Mouse (Mus musculus): Measurements from ENCODE around the gene Rabl6. TPM values are rescaled to one million over a fixed set of nuclear protein-coding genes. Genes with fewer than 3 reads are reported as not detected.

Gene Rabl6
- polyA plus RNA-seq, 1 experiment from 2014 or later: 44.3 TPM

DNA sequence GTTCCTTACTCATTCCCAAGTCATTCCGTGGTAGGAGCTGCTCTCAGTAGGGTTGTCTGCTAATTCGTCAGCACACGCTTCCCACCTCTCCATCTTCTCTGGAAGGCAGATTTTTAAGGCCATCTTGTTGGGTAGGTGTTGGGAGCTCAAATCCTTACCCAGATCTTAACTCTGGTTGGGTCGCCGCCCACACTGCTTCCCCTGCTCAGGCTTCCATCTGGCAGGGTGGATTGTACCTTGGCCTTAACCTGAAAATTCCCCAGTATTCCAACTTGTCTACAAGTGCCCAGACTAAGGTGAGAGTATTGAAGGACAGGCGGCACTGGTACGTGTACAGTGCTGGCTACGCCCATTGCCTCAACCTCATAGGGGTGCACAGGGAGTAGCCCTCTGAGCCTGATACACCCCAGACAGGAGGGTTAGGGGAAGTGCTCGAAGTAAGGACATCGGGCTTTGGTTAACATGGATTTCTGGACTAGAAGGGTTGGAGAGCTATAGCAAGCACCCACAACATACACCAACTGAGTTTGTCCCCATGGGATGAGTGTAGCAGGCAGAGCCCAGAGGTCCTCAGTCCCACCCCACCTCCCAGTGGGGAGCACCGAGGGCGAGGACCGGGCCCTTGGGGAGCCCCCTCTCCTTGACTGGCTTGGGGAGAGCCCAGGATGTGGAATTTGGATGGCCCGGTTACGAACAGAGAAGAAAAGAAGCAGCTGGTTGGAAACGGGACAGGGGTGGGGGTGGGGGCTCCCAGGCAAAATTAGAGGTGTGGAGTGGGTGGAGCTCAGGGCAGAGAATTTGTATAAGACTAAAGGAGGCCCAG is 32.1 kb downstream of the Rabl6 start:
- H3K9me3 ChIP-seq (replicated peaks; ENCODE audit: control insufficient read depth, low read length): no peaks in the 10 kb centered on the region
- 69% methylated on average over 16 of the region's 16 CpGs for WGBS
- DNase-seq (ENCODE audit: low spot score): no peak
- no peak overlapping the region for H3K27ac ChIP-seq (replicated peaks; ENCODE audit: low read depth, low read length)
- H3K4me3 ChIP-seq (ENCODE audit: low read depth, low read length): no peak overlapping the region
- peak overlapping the region; percentile 73; the same call in 1 of the 2 replicates for H3K4me2 ChIP-seq (ENCODE audit: low read depth, low read length)
- ATAC-seq (replicated peaks; ENCODE audit: insufficient number of reproducible peaks, low FRiP score, low TSS enrichment, low read depth): no peak
- peaks cover 5% of the 10 kb centered on the region for H3K4me1 ChIP-seq (ENCODE audit: control insufficient read depth, insufficient read depth, low read length)
- H3K9ac ChIP-seq (replicated peaks; ENCODE audit: low read length): peak overlapping the region; percentile 68; the same call in 1 of the 2 replicates
- H3K36me3 ChIP-seq (replicated peaks; ENCODE audit: control insufficient read depth, insufficient read depth, low read depth, low read length): no peaks in the 10 kb centered on the region
- peaks cover 57% of the 10 kb centered on the region for H3K27me3 ChIP-seq (ENCODE audit: control insufficient read depth, insufficient read depth, low read length)

DNA sequence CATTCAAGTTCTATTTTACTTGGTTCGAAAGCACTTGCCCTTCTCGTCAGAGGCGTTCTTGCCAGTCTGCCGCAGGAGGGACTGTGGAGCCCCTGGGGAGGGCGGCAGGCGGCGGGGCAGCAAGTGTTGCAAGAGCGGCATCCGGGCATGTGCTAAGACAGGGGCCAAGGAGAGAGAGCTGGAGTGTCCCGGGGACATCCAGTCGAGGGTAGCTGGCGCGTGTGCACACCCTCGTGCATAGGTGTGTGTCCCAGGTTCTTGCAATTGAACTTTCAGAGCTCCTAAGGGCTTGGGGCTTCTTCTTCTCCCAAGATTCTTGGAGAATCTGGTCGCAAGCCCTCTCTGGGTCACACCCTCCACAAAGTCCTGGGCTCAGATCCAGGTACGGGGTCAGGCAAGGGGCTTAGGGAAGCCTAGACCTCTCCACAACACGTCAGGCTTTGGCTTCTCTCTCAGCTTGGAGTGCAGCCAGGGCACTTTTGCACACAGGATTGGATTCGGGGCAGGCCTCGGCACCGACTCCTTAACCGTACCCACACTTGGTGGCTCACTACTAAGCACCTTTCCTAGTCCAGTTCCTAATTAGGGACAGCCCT is 32.8 kb downstream of the Rabl6 start:
- peaks cover 5% of the 10 kb centered on the region for H3K4me1 ChIP-seq (ENCODE audit: control insufficient read depth, insufficient read depth, low read length)
- WGBS: 12% methylated on average over 21 of the region's 21 CpGs
- no peak; the same call in 1 of the 2 replicates for ATAC-seq (replicated peaks; ENCODE audit: insufficient number of reproducible peaks, low FRiP score, low TSS enrichment, low read depth)
- H3K4me2 ChIP-seq (ENCODE audit: low read depth, low read length): peak overlapping the region; percentile 73
- H3K9ac ChIP-seq (replicated peaks; ENCODE audit: low read length): peak overlapping the region; percentile 68
- H3K4me3 ChIP-seq (ENCODE audit: low read depth, low read length): peak overlapping the region; percentile 56
- H3K9me3 ChIP-seq (replicated peaks; ENCODE audit: control insufficient read depth, low read length): no peaks in the 10 kb centered on the region
- H3K36me3 ChIP-seq (replicated peaks; ENCODE audit: control insufficient read depth, insufficient read depth, low read depth, low read length): no peaks in the 10 kb centered on the region
- peak; percentile 43 for DNase-seq (ENCODE audit: low spot score)
- H3K27ac ChIP-seq (replicated peaks; ENCODE audit: low read depth, low read length): peak overlapping the region; percentile 75
- peaks cover 50% of the 10 kb centered on the region for H3K27me3 ChIP-seq (ENCODE audit: control insufficient read depth, insufficient read depth, low read length)

DNA sequence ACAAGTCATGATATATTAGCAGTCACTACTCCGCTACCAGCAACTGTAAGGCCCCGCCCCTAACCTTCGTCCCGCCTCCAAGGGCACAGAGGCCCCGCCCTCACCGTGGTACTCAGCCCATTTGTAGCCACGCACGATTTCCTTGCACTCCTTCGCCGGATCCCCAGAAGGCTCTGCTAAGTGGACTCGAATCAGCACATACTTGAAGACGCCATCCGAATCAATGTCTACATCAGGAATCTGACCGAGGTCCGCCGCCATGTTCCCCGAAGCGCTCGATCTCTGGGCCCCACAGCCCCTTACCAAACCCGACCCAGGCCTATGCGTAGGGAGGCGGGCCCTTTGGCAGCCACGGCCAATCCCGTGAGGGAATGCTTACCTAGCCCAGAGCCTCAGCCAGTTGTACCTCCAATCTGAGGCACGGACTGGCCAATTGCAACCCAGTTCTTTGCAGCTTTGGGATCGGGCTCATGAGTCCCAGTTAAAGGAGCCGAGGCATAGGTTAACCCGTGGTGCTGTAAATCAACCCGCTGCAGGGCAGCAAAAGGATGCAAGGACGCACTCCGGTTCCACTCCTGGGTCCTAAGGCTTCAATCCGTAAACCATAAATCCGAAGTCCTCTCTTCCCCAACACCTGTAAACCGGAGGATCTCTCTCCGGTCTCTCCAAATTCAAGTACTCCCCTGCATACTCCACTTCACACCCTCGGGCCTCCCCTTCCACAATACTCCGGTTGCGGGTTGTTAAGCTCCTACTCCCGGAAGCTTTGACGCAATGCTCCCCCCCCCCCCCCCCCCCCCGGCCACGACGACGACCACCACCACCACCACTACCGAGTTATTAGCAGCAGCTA is 33.5 kb downstream of the Rabl6 start, which contains the start of the genes Mamdc4 and Phpt1:
Mamdc4 (minus strand) TSS at position 267 of the 853 bp plus-strand sequence.
Phpt1 (minus strand) TSS at position 646 of the 853 bp plus-strand sequence.
- DNase-seq (ENCODE audit: low spot score): peak; percentile 99
- under 1% methylated on average over 44 of the region's 45 CpGs for WGBS
- H3K4me1 ChIP-seq (ENCODE audit: control insufficient read depth, insufficient read depth, low read length): peaks cover 3% of the 10 kb centered on the region

DNA sequence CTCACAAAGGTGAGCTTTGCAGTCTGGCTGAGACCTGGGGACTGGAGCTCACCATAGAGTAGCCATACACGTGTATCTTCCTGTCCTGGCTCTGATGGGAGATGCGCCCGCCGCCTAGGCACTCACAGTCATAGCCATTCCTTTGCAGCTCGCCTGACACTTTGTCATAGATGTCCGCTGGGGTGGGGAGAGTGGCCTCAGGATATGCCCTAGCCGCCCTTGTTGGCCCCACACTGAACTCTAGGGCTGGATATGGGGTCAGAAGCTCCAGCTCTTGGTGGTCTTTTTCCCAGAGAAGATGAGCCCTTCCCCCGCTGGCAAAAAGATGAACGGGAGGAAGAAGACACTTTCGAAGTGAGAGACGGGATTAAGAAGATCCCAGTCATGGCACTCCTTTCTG is 34.2 kb downstream of the Rabl6 start:
- H3K9ac ChIP-seq (replicated peaks; ENCODE audit: low read length): peak overlapping the region; percentile 68
- no peaks in the 10 kb centered on the region for H3K36me3 ChIP-seq (replicated peaks; ENCODE audit: control insufficient read depth, insufficient read depth, low read depth, low read length)
- peaks cover 3% of the 10 kb centered on the region for H3K4me1 ChIP-seq (ENCODE audit: control insufficient read depth, insufficient read depth, low read length)
- peaks cover 36% of the 10 kb centered on the region for H3K27me3 ChIP-seq (ENCODE audit: control insufficient read depth, insufficient read depth, low read length)
- no peak for ATAC-seq (replicated peaks; ENCODE audit: insufficient number of reproducible peaks, low FRiP score, low TSS enrichment, low read depth)
- no peaks in the 10 kb centered on the region for H3K9me3 ChIP-seq (replicated peaks; ENCODE audit: control insufficient read depth, low read length)
- DNase-seq (ENCODE audit: low spot score): no peak
- H3K4me3 ChIP-seq (ENCODE audit: low read depth, low read length): peak overlapping the region; percentile 56
- no peak overlapping the region for H3K27ac ChIP-seq (replicated peaks; ENCODE audit: low read depth, low read length)
- WGBS: 19% methylated on average over 11 of the region's 11 CpGs
- peak overlapping the region; percentile 92 for H3K4me2 ChIP-seq (ENCODE audit: low read depth, low read length)

More for the DNA sequence above, 33.5 kb downstream of the Rabl6 start, which contains the start of the genes Mamdc4 and Phpt1:
- H3K27ac ChIP-seq (replicated peaks; ENCODE audit: low read depth, low read length): peak within 1 kb of the TSS; percentile 75
- no peaks in the 10 kb centered on the region for H3K9me3 ChIP-seq (replicated peaks; ENCODE audit: control insufficient read depth, low read length)
- peak within 1 kb of the TSS; percentile 92 for H3K4me2 ChIP-seq (ENCODE audit: low read depth, low read length)
- H3K27me3 ChIP-seq (ENCODE audit: control insufficient read depth, insufficient read depth, low read length): peaks cover 42% of the 10 kb centered on the region
- H3K9ac ChIP-seq (replicated peaks; ENCODE audit: low read length): peak within 1 kb of the TSS; percentile 68
- ATAC-seq (replicated peaks; ENCODE audit: insufficient number of reproducible peaks, low FRiP score, low TSS enrichment, low read depth): peak; percentile 98
- H3K36me3 ChIP-seq (replicated peaks; ENCODE audit: control insufficient read depth, insufficient read depth, low read depth, low read length): no peaks in the 10 kb centered on the region
- H3K4me3 ChIP-seq (ENCODE audit: low read depth, low read length): peak within 1 kb of the TSS; percentile 56

DNA sequence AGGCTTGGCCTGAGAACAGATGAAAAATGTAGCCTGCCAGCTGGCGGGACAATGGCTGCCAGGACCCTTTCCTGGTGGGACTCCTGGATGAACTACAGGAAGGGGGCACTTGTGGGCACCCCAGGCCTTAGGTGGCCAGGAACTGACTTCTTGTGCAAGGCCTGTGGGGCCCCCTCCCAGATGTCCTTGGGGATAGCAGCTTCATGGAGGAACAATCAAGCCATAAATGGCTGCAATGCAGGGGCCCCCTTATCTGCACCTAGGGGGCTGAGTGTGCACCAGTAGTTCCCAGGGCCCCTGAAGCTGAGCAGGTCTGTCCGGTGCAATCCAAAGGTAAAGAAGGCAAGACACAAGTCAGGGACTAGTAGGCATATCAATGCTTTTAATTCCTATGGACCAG is 35.3 kb downstream of the Rabl6 start:
- no peak for ATAC-seq (replicated peaks; ENCODE audit: insufficient number of reproducible peaks, low FRiP score, low TSS enrichment, low read depth)

DNA sequence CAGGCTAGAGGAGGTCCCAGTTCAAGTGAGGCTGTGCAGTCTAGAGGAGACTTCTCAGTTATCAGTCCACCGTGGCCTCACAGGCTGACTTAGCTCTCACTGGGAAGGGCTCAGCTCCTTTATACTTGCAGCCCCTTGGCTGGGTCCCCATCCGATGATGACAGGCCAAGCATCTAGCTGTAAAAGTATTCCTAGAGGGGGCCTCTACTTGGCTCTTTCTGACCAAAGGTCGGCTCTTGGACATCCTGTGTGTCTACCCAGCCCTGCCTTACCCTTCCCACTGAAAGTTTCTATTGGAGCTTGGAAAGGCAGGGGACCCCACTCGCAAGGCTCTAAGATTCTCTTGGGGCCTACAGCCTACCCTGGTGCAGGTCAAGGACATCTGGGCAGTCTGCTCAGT is 37.1 kb downstream of the Rabl6 start:
- Histone ChIP-seq H3K4me2 (ENCODE audit: low read depth, low read length) (no peak overlapping the region), H3K36me3 (replicated peaks; ENCODE audit: control insufficient read depth, insufficient read depth, low read depth, low read length) (no peaks in the 10 kb centered on the region)
- no peak for DNase-seq (ENCODE audit: low spot score)

More for the DNA sequence above, 35.3 kb downstream of the Rabl6 start:
- no peak overlapping the region for H3K9ac ChIP-seq (replicated peaks; ENCODE audit: low read length)
- peaks cover 3% of the 10 kb centered on the region for H3K4me1 ChIP-seq (ENCODE audit: control insufficient read depth, insufficient read depth, low read length)
- no peaks in the 10 kb centered on the region for H3K36me3 ChIP-seq (replicated peaks; ENCODE audit: control insufficient read depth, insufficient read depth, low read depth, low read length)
- peaks cover 25% of the 10 kb centered on the region for H3K27me3 ChIP-seq (ENCODE audit: control insufficient read depth, insufficient read depth, low read length)
- WGBS: 89% methylated on average over 2 of the region's 2 CpGs
- H3K27ac ChIP-seq (replicated peaks; ENCODE audit: low read depth, low read length): no peak overlapping the region
- H3K9me3 ChIP-seq (replicated peaks; ENCODE audit: control insufficient read depth, low read length): no peaks in the 10 kb centered on the region
- no peak for DNase-seq (ENCODE audit: low spot score)
- H3K4me2 ChIP-seq (ENCODE audit: low read depth, low read length): no peak overlapping the region
- no peak overlapping the region for H3K4me3 ChIP-seq (ENCODE audit: low read depth, low read length)

DNA sequence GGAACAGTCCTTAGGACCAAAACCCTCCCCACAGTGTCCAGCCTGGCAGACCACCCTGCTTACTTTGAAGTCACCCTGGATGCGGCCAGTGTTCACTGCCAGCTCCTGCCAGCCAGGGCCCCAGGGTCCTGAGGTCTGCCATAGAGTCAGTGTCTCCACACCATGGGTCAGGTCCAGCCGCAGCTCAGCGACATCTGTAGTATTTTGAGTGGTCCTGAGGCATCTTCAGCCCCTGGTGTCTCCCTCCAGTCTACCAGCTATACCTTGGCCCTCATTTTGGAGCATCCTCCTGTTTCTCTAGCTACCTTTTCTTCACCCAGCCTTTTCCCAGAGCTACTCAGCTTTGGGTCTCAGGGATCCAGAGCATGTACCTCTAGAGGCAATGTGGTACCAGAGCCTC is 39.0 kb downstream of the Rabl6 start:
- no peak overlapping the region for H3K4me2 ChIP-seq (ENCODE audit: low read depth, low read length)
- H3K4me1 ChIP-seq (ENCODE audit: control insufficient read depth, insufficient read depth, low read length): no peaks in the 10 kb centered on the region
- H3K27me3 ChIP-seq (ENCODE audit: control insufficient read depth, insufficient read depth, low read length): no peaks in the 10 kb centered on the region
- no peaks in the 10 kb centered on the region; the same call in 1 of the 2 replicates for H3K36me3 ChIP-seq (replicated peaks; ENCODE audit: control insufficient read depth, insufficient read depth, low read depth, low read length)
- no peak overlapping the region for H3K9ac ChIP-seq (replicated peaks; ENCODE audit: low read length)
- ATAC-seq (replicated peaks; ENCODE audit: insufficient number of reproducible peaks, low FRiP score, low TSS enrichment, low read depth): no peak
- DNase-seq (ENCODE audit: low spot score): no peak
- 86% methylated on average over 3 of the region's 3 CpGs for WGBS
- no peak overlapping the region for H3K4me3 ChIP-seq (ENCODE audit: low read depth, low read length)
- no peak overlapping the region for H3K27ac ChIP-seq (replicated peaks; ENCODE audit: low read depth, low read length)
- H3K9me3 ChIP-seq (replicated peaks; ENCODE audit: control insufficient read depth, low read length): no peaks in the 10 kb centered on the region

More for the DNA sequence above, 37.1 kb downstream of the Rabl6 start:
- Histone ChIP-seq H3K27me3 (ENCODE audit: control insufficient read depth, insufficient read depth, low read length) (peaks cover 7% of the 10 kb centered on the region), H3K9me3 (replicated peaks; ENCODE audit: control insufficient read depth, low read length) (no peaks in the 10 kb centered on the region), H3K27ac (replicated peaks; ENCODE audit: low read depth, low read length) (no peak overlapping the region), H3K4me3 (ENCODE audit: low read depth, low read length) (no peak overlapping the region), H3K4me1 (ENCODE audit: control insufficient read depth, insufficient read depth, low read length) (no peaks in the 10 kb centered on the region; the same call in 1 of the 2 replicates), H3K9ac (replicated peaks; ENCODE audit: low read length) (no peak overlapping the region)
- ATAC-seq (replicated peaks; ENCODE audit: insufficient number of reproducible peaks, low FRiP score, low TSS enrichment, low read depth): no peak
- 92% methylated on average over 4 of the region's 4 CpGs for WGBS
